Mouse (Mus musculus) lung, adult 2 months (tissue): Measurements from ENCODE around the gene Htra1.

Experiments
- CTCF ChIP-seq: fragments of 200-500 bp; IDR thresholded peaks from 2 replicates; pipeline ENCODE4 v1.5.1; 2011; ENCODE audit warnings: mild to moderate bottlenecking, low read length, control low read depth; ENCODE audit not compliant: insufficient read depth
- POLR2A ChIP-seq: fragments of 200-500 bp; IDR thresholded peaks from 2 replicates; pipeline ENCODE4 v1.6.1; 2011; ENCODE audit warnings: low read depth, mild to moderate bottlenecking, control low read depth, low read length, borderline replicate concordance; ENCODE audit errors: extremely low read depth

DNA sequence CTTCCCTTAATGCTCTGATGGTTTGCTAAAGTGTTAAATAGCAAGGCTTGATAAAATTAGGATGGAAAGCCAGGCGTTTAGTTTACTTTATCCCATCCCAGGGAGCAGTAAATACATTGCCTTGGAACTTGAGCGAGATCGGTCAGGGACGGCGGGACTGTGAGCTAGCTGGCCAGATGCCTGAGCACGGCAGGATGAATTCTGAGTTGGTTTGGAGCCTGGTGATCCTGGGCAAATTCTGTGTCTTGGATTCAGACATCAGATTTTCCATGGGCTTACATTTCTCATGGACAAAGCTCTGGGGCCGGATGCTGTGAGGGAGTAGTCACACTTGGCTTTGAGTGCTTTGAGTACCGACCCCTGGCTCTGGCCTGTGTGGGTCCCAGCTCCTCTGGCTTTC is 4.8 kb downstream of the Htra1 start:
- no peak for TF ChIP-seq CTCF
- no peak for TF ChIP-seq POLR2A
